Mouse (Mus musculus) retina, adult 2 months (tissue): ENCODE results near the gene H2al1i.
"Not testable (repeated sequence)": the region's sequence is repeated elsewhere in the genome, so short reads cannot be mapped to it uniquely, and the experiment has no call there.

Experiments
- DNase-seq: peaks from one replicate; pipeline ENCODE4 v3.0.0-alpha.2; 2012; ENCODE audit warnings: low read depth, low spot score

The H2al1i gene

GRCm38 (mm10) chrX:11324359-11324758, at the start of gene H2al1i:
H2al1i (plus strand) TSS chrX:11324659.
- not testable (repeated sequence) for DNase-seq

GRCm38 (mm10) chrX:11277083-11277482, 47.4 kb upstream of the H2al1i start:
- DNase-seq = no peak

GRCm38 (mm10) chrX:11280741-11281140, 43.7 kb upstream of the H2al1i start:
- no peak for DNase-seq

- no peak for DNase-seq
Observed at GRCm38 (mm10) chrX:11288306-11288882, 36.1 kb upstream of the H2al1i start.

GRCm38 (mm10) chrX:11289244-11289643, 35.2 kb upstream of the H2al1i start:
- no peak for DNase-seq

- DNase-seq = not testable (repeated sequence)
Observed at GRCm38 (mm10) chrX:11298957-11299356, 25.5 kb upstream of the H2al1i start, which contains the start of gene H2al1a. H2al1a (plus strand) TSS chrX:11299257.

GRCm38 (mm10) chrX:11302132-11302531, 22.3 kb upstream of the H2al1i start, which contains the start of gene H2al1b:
H2al1b (plus strand) TSS chrX:11302432.
- DNase-seq = not testable (repeated sequence)

GRCm38 (mm10) chrX:11305355-11305754, 19.1 kb upstream of the H2al1i start, which contains the start of gene H2al1c:
H2al1c (plus strand) TSS chrX:11305655.
- DNase-seq = not testable (repeated sequence)

- not testable (repeated sequence) for DNase-seq
Observed at GRCm38 (mm10) chrX:11308524-11308923, 15.9 kb upstream of the H2al1i start, which contains the start of gene H2al1d. H2al1d (plus strand) TSS chrX:11308824.

- DNase-seq = not testable (repeated sequence)
Observed at GRCm38 (mm10) chrX:11311634-11312033, 12.8 kb upstream of the H2al1i start, which contains the start of gene H2al1e. H2al1e (plus strand) TSS chrX:11311934.

- DNase-seq = not testable (repeated sequence)
Observed at GRCm38 (mm10) chrX:11314858-11315257, 9.6 kb upstream of the H2al1i start, which contains the start of gene H2al1f. H2al1f (plus strand) TSS chrX:11315158.

GRCm38 (mm10) chrX:11317956-11318355, 6.5 kb upstream of the H2al1i start, which contains the start of gene H2al1g:
H2al1g (plus strand) TSS chrX:11318256.
- DNase-seq = not testable (repeated sequence)

- DNase-seq = not testable (repeated sequence)
Observed at GRCm38 (mm10) chrX:11321192-11321591, 3.3 kb upstream of the H2al1i start, which contains the start of gene H2al1h. H2al1h (plus strand) TSS chrX:11321492.

GRCm38 (mm10) chrX:11327522-11327921, 3.1 kb downstream of the H2al1i start, which contains the start of gene H2al1j:
H2al1j (plus strand) TSS chrX:11327822.
- DNase-seq = not testable (repeated sequence)

- DNase-seq = no peak
Observed at GRCm38 (mm10) chrX:11345762-11346161, 21.3 kb downstream of the H2al1i start.

- DNase-seq = no peak
Observed at GRCm38 (mm10) chrX:11346756-11347155, 22.3 kb downstream of the H2al1i start.

- no peak for DNase-seq
Observed at GRCm38 (mm10) chrX:11360823-11361222, 36.4 kb downstream of the H2al1i start.

- no peak for DNase-seq
Observed at GRCm38 (mm10) chrX:11361261-11361660, 36.8 kb downstream of the H2al1i start.

- no peak for DNase-seq
Observed at GRCm38 (mm10) chrX:11363890-11364289, 39.4 kb downstream of the H2al1i start.

- no peak for DNase-seq
Observed at GRCm38 (mm10) chrX:11365151-11365550, 40.7 kb downstream of the H2al1i start.
